Mouse (Mus musculus): ENCODE data around the gene Ucp1.

Gene Ucp1

GRCm38 (mm10) chr8:83331899-83332697 is 41.9 kb downstream of the Ucp1 start, which contains the start of gene Elmod2:
TSS of gene Elmod2 (minus strand) at chr8:83332486.
- DNase-seq, result peak; percentile 96 to 99

GRCm38 (mm10) chr8:83332864-83333263 is 42.7 kb downstream of the Ucp1 start:
- DNase-seq, result no peak

- no peak for DNase-seq
These were observed 51.9 kb downstream of the Ucp1 start for GRCm38 (mm10) chr8:83342076-83342475.

GRCm38 (mm10) chr8:83342693-83343092 is 52.5 kb downstream of the Ucp1 start:
- DNase-seq, result peak in 1 of 2 experiments; percentile 9
